Mouse (Mus musculus): ENCODE data around the gene Zscan29. TPM values are rescaled to one million over a fixed set of nuclear protein-coding genes. Genes with fewer than 3 reads are reported as not detected.

The Zscan29 gene
- polyA plus RNA-seq (2015; fragmentation: Nextera tagmentation; extraction: Ambion mirVana) = 6.8 and 7.0 TPM in 2 replicates

- under 1% methylated on average over 65 of the region's 66 CpGs for WGBS
- peaks cover 28% of the 10 kb centered on the region for H3K4me1 ChIP-seq (ENCODE audit: control insufficient read depth, insufficient read depth, low read length)
- H3K4me2 ChIP-seq (ENCODE audit: low read length) = peak within 1 kb of the TSS; percentile 83
- no peaks in the 10 kb centered on the region for H3K27me3 ChIP-seq (ENCODE audit: control insufficient read depth, insufficient read depth, low read depth, low read length)
- peaks cover 11% of the 10 kb centered on the region; the same call in 1 of the 2 replicates for H3K36me3 ChIP-seq (ENCODE audit: control insufficient read depth, insufficient read depth, low read length)
- no peaks in the 10 kb centered on the region for H3K9me3 ChIP-seq (replicated peaks; ENCODE audit: control insufficient read depth, low read length, poor library complexity, severe bottlenecking)
- peak within 1 kb of the TSS; percentile 88 for H3K4me3 ChIP-seq (ENCODE audit: low read depth, low read length)
- peak within 1 kb of the TSS; percentile 83 for H3K27ac ChIP-seq (ENCODE audit: low read length)
- peak within 1 kb of the TSS; percentile 92 for H3K9ac ChIP-seq (ENCODE audit: low read depth, low read length)
- ATAC-seq = peak; percentile 97
Observed at GRCm38 (mm10) chr2:121170980-121171742, at the start of gene Zscan29. TSS of gene Zscan29 (minus strand) at chr2:121171125.

- Histone ChIP-seq H3K4me2 (ENCODE audit: low read length) (no peak overlapping the region), H3K9ac (ENCODE audit: low read depth, low read length) (no peak overlapping the region), H3K36me3 (ENCODE audit: control insufficient read depth, insufficient read depth, low read length) (peaks cover 36% of the 10 kb centered on the region), H3K4me3 (ENCODE audit: low read depth, low read length) (no peak overlapping the region), H3K27me3 (ENCODE audit: control insufficient read depth, insufficient read depth, low read depth, low read length) (no peaks in the 10 kb centered on the region), H3K4me1 (ENCODE audit: control insufficient read depth, insufficient read depth, low read length) (0 out of 2 replicates have a peak, but pooled peaks cover 2% of the 10 kb centered on the region), H3K27ac (ENCODE audit: low read length) (no peak overlapping the region), H3K9me3 (replicated peaks; ENCODE audit: control insufficient read depth, low read length, poor library complexity, severe bottlenecking) (no peaks in the 10 kb centered on the region)
- ATAC-seq = no peak
Observed at GRCm38 (mm10) chr2:121219994-121220393, 49.1 kb upstream of the Zscan29 start.

GRCm38 (mm10) chr2:121219177-121219576, 48.3 kb upstream of the Zscan29 start:
- 0 out of 2 replicates have a peak, but pooled peaks cover 2% of the 10 kb centered on the region for H3K4me1 ChIP-seq (ENCODE audit: control insufficient read depth, insufficient read depth, low read length)
- no peak for ATAC-seq
- no peak overlapping the region for H3K9ac ChIP-seq (ENCODE audit: low read depth, low read length)
- H3K9me3 ChIP-seq (replicated peaks; ENCODE audit: control insufficient read depth, low read length, poor library complexity, severe bottlenecking) = no peaks in the 10 kb centered on the region
- no peak overlapping the region for H3K4me3 ChIP-seq (ENCODE audit: low read depth, low read length)
- H3K27ac ChIP-seq (ENCODE audit: low read length) = no peak overlapping the region
- no peak overlapping the region for H3K4me2 ChIP-seq (ENCODE audit: low read length)
- H3K27me3 ChIP-seq (ENCODE audit: control insufficient read depth, insufficient read depth, low read depth, low read length) = no peaks in the 10 kb centered on the region
- H3K36me3 ChIP-seq (ENCODE audit: control insufficient read depth, insufficient read depth, low read length) = peaks cover 42% of the 10 kb centered on the region

- 89% methylated on average over 3 of the region's 3 CpGs for WGBS
- Histone ChIP-seq H3K9ac (ENCODE audit: low read depth, low read length) (no peak overlapping the region), H3K4me3 (ENCODE audit: low read depth, low read length) (no peak overlapping the region), H3K4me2 (ENCODE audit: low read length) (no peak overlapping the region), H3K4me1 (ENCODE audit: control insufficient read depth, insufficient read depth, low read length) (no peaks in the 10 kb centered on the region), H3K36me3 (ENCODE audit: control insufficient read depth, insufficient read depth, low read length) (peaks cover 39% of the 10 kb centered on the region), H3K9me3 (replicated peaks; ENCODE audit: control insufficient read depth, low read length, poor library complexity, severe bottlenecking) (no peaks in the 10 kb centered on the region), H3K27ac (ENCODE audit: low read length) (no peak overlapping the region), H3K27me3 (ENCODE audit: control insufficient read depth, insufficient read depth, low read depth, low read length) (no peaks in the 10 kb centered on the region)
- no peak for ATAC-seq
Observed at GRCm38 (mm10) chr2:121214491-121214890, 43.6 kb upstream of the Zscan29 start.

- no peaks in the 10 kb centered on the region for H3K27me3 ChIP-seq (ENCODE audit: control insufficient read depth, insufficient read depth, low read depth, low read length)
- H3K27ac ChIP-seq (ENCODE audit: low read length) = no peak overlapping the region
- H3K4me1 ChIP-seq (ENCODE audit: control insufficient read depth, insufficient read depth, low read length) = no peaks in the 10 kb centered on the region
- peaks cover 51% of the 10 kb centered on the region for H3K36me3 ChIP-seq (ENCODE audit: control insufficient read depth, insufficient read depth, low read length)
- 92% methylated on average over 3 of the region's 3 CpGs for WGBS
- ATAC-seq = no peak
- H3K9me3 ChIP-seq (replicated peaks; ENCODE audit: control insufficient read depth, low read length, poor library complexity, severe bottlenecking) = no peaks in the 10 kb centered on the region
- no peak overlapping the region for H3K4me2 ChIP-seq (ENCODE audit: low read length)
- no peak overlapping the region for H3K9ac ChIP-seq (ENCODE audit: low read depth, low read length)
- no peak overlapping the region for H3K4me3 ChIP-seq (ENCODE audit: low read depth, low read length)
Observed at GRCm38 (mm10) chr2:121206541-121206940, 35.6 kb upstream of the Zscan29 start.

- Histone ChIP-seq H3K9me3 (replicated peaks; ENCODE audit: control insufficient read depth, low read length, poor library complexity, severe bottlenecking) (no peaks in the 10 kb centered on the region), H3K9ac (ENCODE audit: low read depth, low read length) (no peak overlapping the region), H3K4me3 (ENCODE audit: low read depth, low read length) (no peak overlapping the region), H3K27me3 (ENCODE audit: control insufficient read depth, insufficient read depth, low read depth, low read length) (no peaks in the 10 kb centered on the region), H3K27ac (ENCODE audit: low read length) (no peak overlapping the region), H3K4me2 (ENCODE audit: low read length) (no peak overlapping the region), H3K4me1 (ENCODE audit: control insufficient read depth, insufficient read depth, low read length) (no peaks in the 10 kb centered on the region), H3K36me3 (ENCODE audit: control insufficient read depth, insufficient read depth, low read length) (peaks cover 46% of the 10 kb centered on the region)
- 94% methylated on average over 17 of the region's 17 CpGs for WGBS
- no peak for ATAC-seq
Observed at GRCm38 (mm10) chr2:121204276-121204675, 33.4 kb upstream of the Zscan29 start.

- ATAC-seq = no peak
- H3K9me3 ChIP-seq (replicated peaks; ENCODE audit: control insufficient read depth, low read length, poor library complexity, severe bottlenecking) = no peaks in the 10 kb centered on the region
- no peaks in the 10 kb centered on the region for H3K27me3 ChIP-seq (ENCODE audit: control insufficient read depth, insufficient read depth, low read depth, low read length)
- no peak overlapping the region for H3K27ac ChIP-seq (ENCODE audit: low read length)
- H3K4me2 ChIP-seq (ENCODE audit: low read length) = no peak overlapping the region
- no peak overlapping the region for H3K9ac ChIP-seq (ENCODE audit: low read depth, low read length)
- H3K4me1 ChIP-seq (ENCODE audit: control insufficient read depth, insufficient read depth, low read length) = no peaks in the 10 kb centered on the region
- no peak overlapping the region for H3K4me3 ChIP-seq (ENCODE audit: low read depth, low read length)
- WGBS = 91% methylated on average over 9 of the region's 9 CpGs
- H3K36me3 ChIP-seq (ENCODE audit: control insufficient read depth, insufficient read depth, low read length) = peaks cover 61% of the 10 kb centered on the region
Observed at GRCm38 (mm10) chr2:121195466-121195865, 24.5 kb upstream of the Zscan29 start.

- peaks cover 56% of the 10 kb centered on the region for H3K36me3 ChIP-seq (ENCODE audit: control insufficient read depth, insufficient read depth, low read length)
- no peaks in the 10 kb centered on the region for H3K27me3 ChIP-seq (ENCODE audit: control insufficient read depth, insufficient read depth, low read depth, low read length)
- ATAC-seq = no peak
- H3K27ac ChIP-seq (ENCODE audit: low read length) = no peak overlapping the region
- H3K4me2 ChIP-seq (ENCODE audit: low read length) = no peak overlapping the region
- WGBS = 78% methylated on average over 1 of the region's 1 CpGs
- H3K4me3 ChIP-seq (ENCODE audit: low read depth, low read length) = no peak overlapping the region
- H3K9ac ChIP-seq (ENCODE audit: low read depth, low read length) = no peak overlapping the region
- H3K4me1 ChIP-seq (ENCODE audit: control insufficient read depth, insufficient read depth, low read length) = no peaks in the 10 kb centered on the region
- H3K9me3 ChIP-seq (replicated peaks; ENCODE audit: control insufficient read depth, low read length, poor library complexity, severe bottlenecking) = no peaks in the 10 kb centered on the region
Observed at GRCm38 (mm10) chr2:121188530-121188929, 17.6 kb upstream of the Zscan29 start.

- no peaks in the 10 kb centered on the region for H3K27me3 ChIP-seq (ENCODE audit: control insufficient read depth, insufficient read depth, low read depth, low read length)
- WGBS = 97% methylated on average over 7 of the region's 7 CpGs
- no peak for ATAC-seq
- H3K27ac ChIP-seq (ENCODE audit: low read length) = no peak overlapping the region
- no peak overlapping the region for H3K9ac ChIP-seq (ENCODE audit: low read depth, low read length)
- H3K36me3 ChIP-seq (ENCODE audit: control insufficient read depth, insufficient read depth, low read length) = peaks cover 34% of the 10 kb centered on the region
- no peaks in the 10 kb centered on the region for H3K4me1 ChIP-seq (ENCODE audit: control insufficient read depth, insufficient read depth, low read length)
- no peak overlapping the region for H3K4me2 ChIP-seq (ENCODE audit: low read length)
- H3K4me3 ChIP-seq (ENCODE audit: low read depth, low read length) = no peak overlapping the region
- H3K9me3 ChIP-seq (replicated peaks; ENCODE audit: control insufficient read depth, low read length, poor library complexity, severe bottlenecking) = no peaks in the 10 kb centered on the region
Observed at GRCm38 (mm10) chr2:121184142-121184541, 13.2 kb upstream of the Zscan29 start.
